7 mouse cellular contexts compared by ENCODE assay signal in the genomic region with DNA sequence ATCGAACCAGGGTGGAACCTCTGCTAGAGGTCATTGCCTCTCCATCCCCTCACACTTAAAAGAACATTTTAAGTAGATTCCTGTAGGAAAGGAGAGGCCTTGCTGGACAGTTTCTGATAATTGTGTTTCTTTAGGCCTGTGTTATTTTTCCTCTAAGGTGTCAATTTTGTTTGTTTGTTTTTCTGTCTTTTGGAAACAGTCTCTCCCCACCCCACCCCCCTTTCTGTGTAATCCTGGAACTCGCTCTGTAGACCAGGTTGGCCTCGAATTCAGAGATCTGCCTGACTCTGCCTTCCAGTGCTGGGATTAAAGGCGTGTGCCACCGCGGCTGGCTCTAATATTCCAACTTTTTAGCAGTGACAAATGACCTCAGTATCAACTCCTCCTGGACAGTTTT. TPM values are rescaled to one million over a fixed set of nuclear protein-coding genes. Genes with fewer than 3 reads are reported as not detected.
DNase-seq lines count a peak whose midpoint lies in the region; ATAC-seq and TF ChIP-seq lines count a peak whose summit lies in the region.

No protein-coding gene starts in this region.

- no peaks in the 10 kb centered on the region for H3K36me3 ChIP-seq in lung, postnatal 0 days (ENCODE audit: insufficient read depth, low read length)
- 0 out of 2 replicates have a peak, but pooled peaks cover under 1% of the 10 kb centered on the region for H3K36me3 ChIP-seq in intestine, postnatal 0 days (ENCODE audit: control insufficient read depth, insufficient read depth)
- no peaks in the 10 kb centered on the region for H3K36me3 ChIP-seq in neural tube, embryonic 14.5 days (ENCODE audit: control insufficient read depth, insufficient read depth, low read length)

- H3K4me3 ChIP-seq in lung, postnatal 0 days (ENCODE audit: low read depth, low read length) = peak overlapping the region; percentile 94
- H3K4me3 ChIP-seq in embryonic fibroblast, embryonic 13.5 days (ENCODE audit: insufficient read depth, low read length) = peak overlapping the region; percentile 55
- peak overlapping the region; percentile 67 for H3K4me3 ChIP-seq in intestine, postnatal 0 days (ENCODE audit: low read depth, low read length)
- H3K4me3 ChIP-seq in neural tube, embryonic 14.5 days (ENCODE audit: low read depth, low read length) = peak overlapping the region; percentile 85

- H3K27ac ChIP-seq in lung, postnatal 0 days (ENCODE audit: low read length) = no peak overlapping the region
- H3K27ac ChIP-seq in embryonic fibroblast, embryonic 13.5 days (ENCODE audit: insufficient read depth, low read length) = 0 out of 2 replicates have a peak overlapping the region, but pooled peaks have one; percentile 1
- no peak overlapping the region for H3K27ac ChIP-seq in intestine, postnatal 0 days (ENCODE audit: low read depth, low read length)
- H3K27ac ChIP-seq in neural tube, embryonic 14.5 days (ENCODE audit: low read depth, low read length) = peak overlapping the region; percentile 49; the same call in 1 of the 2 replicates

- no peak for TF ChIP-seq CTCF in lung, postnatal 0 days (IDR thresholded peaks at IDR 0.05)
- TF ChIP-seq CTCF in embryonic fibroblast, embryonic 13.5 days (IDR thresholded peaks at IDR 0.05; ENCODE audit: borderline replicate concordance, insufficient read depth, low read length) = no peak
- no peak for TF ChIP-seq CTCF in intestine, postnatal 0 days (IDR thresholded peaks at IDR 0.05; ENCODE audit: low read depth)

- TF ChIP-seq EP300 in lung, postnatal 0 days (IDR thresholded peaks at IDR 0.05) = no peak

- no peak for ATAC-seq in lung, postnatal 0 days
- ATAC-seq in intestine, postnatal 0 days = no peak
- ATAC-seq in neural tube, embryonic 14.5 days (ENCODE audit: low read depth) = no peak

- intact Hi-C loops in left cerebral cortex, postnatal 10 days (cut with DNase I) = no loop called here

- WGBS in lung, postnatal 0 days = 37% methylated on average over 6 of the region's 6 CpGs
- 46% methylated on average over 6 of the region's 6 CpGs for WGBS in intestine, postnatal 0 days
- WGBS in neural tube, embryonic 14.5 days = 69% methylated on average over 6 of the region's 6 CpGs

- TF ChIP-seq POLR2A in embryonic fibroblast, embryonic 13.5 days (IDR thresholded peaks at IDR 0.05; ENCODE audit: low read depth, low read length) = no peak

- no peak for DNase-seq in lung, postnatal 0 days (ENCODE audit: low spot score)
- DNase-seq in lung, postnatal 10 days = no peak
- no peak for DNase-seq in adrenal gland, adult 18-20 months (ENCODE audit: low spot score in 2 of 2)
- DNase-seq in left cerebral cortex, postnatal 10 days (ENCODE audit: extremely low spot score in 1 of 2, low spot score in 2 of 2) = no peak

- peak overlapping the region; percentile 81 for H3K4me2 ChIP-seq in lung, postnatal 0 days (replicated peaks; ENCODE audit: low read depth, low read length)
- peak overlapping the region; percentile 87 for H3K4me2 ChIP-seq in intestine, postnatal 0 days (replicated peaks; ENCODE audit: low read depth)
- peak overlapping the region; percentile 67 for H3K4me2 ChIP-seq in neural tube, embryonic 14.5 days (ENCODE audit: low read depth, low read length)

- H3K9ac ChIP-seq in lung, postnatal 0 days (replicated peaks; ENCODE audit: low read depth) = no peak overlapping the region
- peak overlapping the region; percentile 42; the same call in 1 of the 2 replicates for H3K9ac ChIP-seq in intestine, postnatal 0 days (ENCODE audit: low read depth, low read length)
- no peak overlapping the region for H3K9ac ChIP-seq in neural tube, embryonic 14.5 days (replicated peaks; ENCODE audit: low read depth, low read length)

- no peaks in the 10 kb centered on the region for H3K9me3 ChIP-seq in lung, postnatal 0 days (ENCODE audit: low read length)
- no peaks in the 10 kb centered on the region for H3K9me3 ChIP-seq in intestine, postnatal 0 days (ENCODE audit: control insufficient read depth)
- H3K9me3 ChIP-seq in neural tube, embryonic 14.5 days (ENCODE audit: control insufficient read depth, low read length) = no peaks in the 10 kb centered on the region

- H3K4me1 ChIP-seq in lung, postnatal 0 days (ENCODE audit: insufficient read depth, low read depth, low read length) = no peaks in the 10 kb centered on the region
- no peaks in the 10 kb centered on the region for H3K4me1 ChIP-seq in embryonic fibroblast, embryonic 13.5 days (ENCODE audit: control insufficient read depth, insufficient read depth, low read length)
- H3K4me1 ChIP-seq in intestine, postnatal 0 days (replicated peaks; ENCODE audit: control insufficient read depth, insufficient read depth, low read length) = no peaks in the 10 kb centered on the region
- no peaks in the 10 kb centered on the region for H3K4me1 ChIP-seq in neural tube, embryonic 14.5 days (ENCODE audit: control insufficient read depth, insufficient read depth, low read length)

- H3K27me3 ChIP-seq in lung, postnatal 0 days (replicated peaks; ENCODE audit: insufficient read depth, low read length) = no peaks in the 10 kb centered on the region
- H3K27me3 ChIP-seq in intestine, postnatal 0 days (replicated peaks; ENCODE audit: control insufficient read depth, insufficient read depth, low read length) = no peaks in the 10 kb centered on the region
- H3K27me3 ChIP-seq in neural tube, embryonic 14.5 days (ENCODE audit: control insufficient read depth, insufficient read depth, low read length) = peaks cover 2% of the 10 kb centered on the region; the same call in 1 of the 2 replicates

RNA-seq across cellular contexts. Expression of a gene that starts 0.8 kb away (rescaled TPM):
- polyA plus RNA-seq in lung, postnatal 0 days (2015; fragmentation: Nextera tagmentation; extraction: Ambion mirVana) = 72.5 and 79.6 TPM in 2 replicates
- 161 and 235 TPM in 2 replicates for polyA plus RNA-seq in embryonic fibroblast, embryonic 13.5 days (2011; ENCODE audit: insufficient read length, low read depth, missing spikeins)
- polyA plus RNA-seq in intestine, postnatal 0 days (2015; fragmentation: Nextera tagmentation; extraction: Ambion mirVana) = 71.7 and 75.1 TPM in 2 replicates
- 36.5 and 55.8 TPM in 2 replicates for polyA plus RNA-seq in neural tube, embryonic 14.5 days (2014; fragmentation: Nextera tagmentation; extraction: Ambion mirVana)
- 100 to 1,000 TPM in 1 of 2 experiments, 10 to 100 TPM in 1; 92.2 to 101 TPM for total RNA-seq in adrenal gland, adult 18-20 months (2021)
- 100 to 1,000 TPM; 104 to 106 TPM for total RNA-seq in left cerebral cortex, postnatal 10 days (2021)

RNA-seq across cellular contexts. Expression of a gene that starts 23.8 kb away (rescaled TPM):
- polyA plus RNA-seq in lung, postnatal 0 days (2015; fragmentation: Nextera tagmentation; extraction: Ambion mirVana) = 4.4 and 4.5 TPM in 2 replicates
- not detected in 2 replicates for polyA plus RNA-seq in embryonic fibroblast, embryonic 13.5 days (2011; ENCODE audit: insufficient read length, low read depth, missing spikeins)
- 0.90 TPM in 2 replicates for polyA plus RNA-seq in intestine, postnatal 0 days (2015; fragmentation: Nextera tagmentation; extraction: Ambion mirVana)
- 0.12 and 0.89 TPM in 2 replicates for polyA plus RNA-seq in neural tube, embryonic 14.5 days (2014; fragmentation: Nextera tagmentation; extraction: Ambion mirVana)
- total RNA-seq in adrenal gland, adult 18-20 months (2021) = 1 to 10 TPM; 1.1 to 3.6 TPM
- total RNA-seq in left cerebral cortex, postnatal 10 days (2021) = 1 to 10 TPM; 1.7 to 3.2 TPM

RNA-seq across cellular contexts. Expression of a gene that starts 34.5 kb away (rescaled TPM):
- polyA plus RNA-seq in lung, postnatal 0 days (2015; fragmentation: Nextera tagmentation; extraction: Ambion mirVana) = 48.6 and 49.1 TPM in 2 replicates
- polyA plus RNA-seq in embryonic fibroblast, embryonic 13.5 days (2011; ENCODE audit: insufficient read length, low read depth, missing spikeins) = 63.3 and 79.1 TPM in 2 replicates
- 42.2 and 52.4 TPM in 2 replicates for polyA plus RNA-seq in intestine, postnatal 0 days (2015; fragmentation: Nextera tagmentation; extraction: Ambion mirVana)
- 27.3 and 35.4 TPM in 2 replicates for polyA plus RNA-seq in neural tube, embryonic 14.5 days (2014; fragmentation: Nextera tagmentation; extraction: Ambion mirVana)
- total RNA-seq in adrenal gland, adult 18-20 months (2021) = 100 to 1,000 TPM; 103 to 120 TPM
- 10 to 100 TPM; 88.4 to 92.6 TPM for total RNA-seq in left cerebral cortex, postnatal 10 days (2021)

RNA-seq across cellular contexts. Expression of a gene that starts 36.5 kb away (rescaled TPM):
- polyA plus RNA-seq in lung, postnatal 0 days (2015; fragmentation: Nextera tagmentation; extraction: Ambion mirVana) = 247 and 252 TPM in 2 replicates
- 18.7 and 23.6 TPM in 2 replicates for polyA plus RNA-seq in embryonic fibroblast, embryonic 13.5 days (2011; ENCODE audit: insufficient read length, low read depth, missing spikeins)
- 10.9 and 11.9 TPM in 2 replicates for polyA plus RNA-seq in intestine, postnatal 0 days (2015; fragmentation: Nextera tagmentation; extraction: Ambion mirVana)
- polyA plus RNA-seq in neural tube, embryonic 14.5 days (2014; fragmentation: Nextera tagmentation; extraction: Ambion mirVana) = 12.3 and 25.0 TPM in 2 replicates
- 10 to 100 TPM; 12.0 to 20.3 TPM for total RNA-seq in adrenal gland, adult 18-20 months (2021)
- 1 to 10 TPM; 8.1 to 9.1 TPM for total RNA-seq in left cerebral cortex, postnatal 10 days (2021)

RNA-seq across cellular contexts. Expression of a gene that starts 46.2 kb away (rescaled TPM):
- 2.0 and 3.1 TPM in 2 replicates for polyA plus RNA-seq in lung, postnatal 0 days (2015; fragmentation: Nextera tagmentation; extraction: Ambion mirVana)
- polyA plus RNA-seq in embryonic fibroblast, embryonic 13.5 days (2011; ENCODE audit: insufficient read length, low read depth, missing spikeins) = 4.3 and 7.8 TPM in 2 replicates
- 1.3 and 2.1 TPM in 2 replicates for polyA plus RNA-seq in intestine, postnatal 0 days (2015; fragmentation: Nextera tagmentation; extraction: Ambion mirVana)
- 3.3 and 4.6 TPM in 2 replicates for polyA plus RNA-seq in neural tube, embryonic 14.5 days (2014; fragmentation: Nextera tagmentation; extraction: Ambion mirVana)
- total RNA-seq in adrenal gland, adult 18-20 months (2021) = 1 to 10 TPM; 2.1 to 3.2 TPM
- total RNA-seq in left cerebral cortex, postnatal 10 days (2021) = 10 to 100 TPM in 1 of 2 experiments, 1 to 10 TPM in 1; 9.4 to 11.4 TPM

Comparison
In these comparisons a context has a peak if more than half of its experiments do, and no peak if none do; other contexts are left out.
1. H3K27ac ChIP-seq: peak in embryonic fibroblast, embryonic 13.5 days (single experiment) and neural tube, embryonic 14.5 days (single experiment); none in lung, postnatal 0 days (single experiment) and intestine, postnatal 0 days (single experiment).
2. Peak in every context shown above with its lines, with median percentiles within 50 percentile points of each other: H3K4me2 ChIP-seq and H3K4me3 ChIP-seq.